Mouse (Mus musculus) thymus, postnatal 10 days (tissue): Measurements from ENCODE around the gene Wdr60.
"Not testable (repeated sequence)": the region's sequence is repeated elsewhere in the genome, so short reads cannot be mapped to it uniquely, and the experiment has no call there.

Experiments used
- DNase-seq, 2 experiments: peaks; one replicate each; pipeline ENCODE4 v3.0.0; 2021; ENCODE audit warnings: low spot score in 2 of 2

Wdr60 gene

DNA sequence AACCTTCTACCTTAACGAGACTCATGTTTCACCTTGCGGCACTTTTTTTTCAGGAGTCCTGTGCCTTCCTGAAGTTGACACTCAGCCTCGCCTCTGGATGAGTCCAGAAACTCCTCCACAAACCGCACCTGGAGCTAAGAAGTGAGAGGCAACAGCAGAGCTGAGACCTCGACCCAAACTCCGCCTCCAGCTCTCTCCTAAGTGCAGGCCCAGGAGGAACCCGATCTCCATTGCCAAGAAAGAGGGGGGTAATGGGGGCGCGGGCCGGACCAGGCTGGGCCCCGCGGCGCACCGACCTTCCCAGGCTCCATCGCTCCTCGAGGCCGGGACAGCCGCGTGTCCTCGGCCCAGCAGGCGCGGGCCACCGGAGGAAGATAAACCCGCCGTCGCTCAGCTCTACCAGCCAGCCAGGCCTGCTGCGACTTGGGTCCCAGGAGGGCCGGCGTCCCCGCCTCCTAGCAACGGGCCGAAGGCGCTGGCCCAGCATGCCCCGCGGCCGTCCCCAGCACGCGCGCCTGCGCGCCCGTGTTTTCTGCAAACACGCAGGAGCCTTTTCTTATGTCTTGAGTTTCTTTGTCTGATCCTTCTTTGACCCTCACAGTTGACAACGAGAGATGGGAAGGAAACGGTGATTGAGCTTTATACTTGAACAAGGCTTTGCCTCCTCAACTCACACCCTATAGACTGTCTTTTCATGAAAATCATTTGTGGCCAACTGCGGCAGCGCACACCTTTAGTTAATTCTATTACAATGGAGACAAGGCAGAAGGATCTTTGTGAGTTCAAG, at the start of gene Wdr60:
Gene Wdr60, minus strand, starts transcription at position 468 of the 787 bp plus-strand sequence.
- DNase-seq = peak; percentile 79 to 86

- DNase-seq = no peak
Observed at GRCm38 (mm10) chr12:116308612-116309011, 45.8 kb upstream of the Wdr60 start.

DNA sequence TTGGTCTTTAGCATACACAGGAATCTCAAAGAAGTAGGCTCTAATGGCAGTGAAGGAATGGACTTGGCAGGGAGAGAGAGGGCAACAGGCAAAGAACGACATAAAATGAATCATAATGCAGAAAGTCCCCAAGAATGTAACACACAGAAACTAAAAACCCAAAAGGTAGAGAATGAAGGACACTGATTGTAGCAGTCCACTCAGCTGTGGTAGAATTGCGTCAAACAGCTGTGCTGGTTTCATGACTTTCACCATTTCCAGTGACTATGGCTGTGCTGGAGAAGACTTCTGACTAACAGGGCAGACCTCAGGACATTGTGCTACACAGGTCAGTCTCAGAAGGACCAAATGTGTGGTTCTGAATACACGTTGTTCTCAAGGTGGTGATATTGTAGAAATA, 45.0 kb upstream of the Wdr60 start:
- no peak for DNase-seq

DNA sequence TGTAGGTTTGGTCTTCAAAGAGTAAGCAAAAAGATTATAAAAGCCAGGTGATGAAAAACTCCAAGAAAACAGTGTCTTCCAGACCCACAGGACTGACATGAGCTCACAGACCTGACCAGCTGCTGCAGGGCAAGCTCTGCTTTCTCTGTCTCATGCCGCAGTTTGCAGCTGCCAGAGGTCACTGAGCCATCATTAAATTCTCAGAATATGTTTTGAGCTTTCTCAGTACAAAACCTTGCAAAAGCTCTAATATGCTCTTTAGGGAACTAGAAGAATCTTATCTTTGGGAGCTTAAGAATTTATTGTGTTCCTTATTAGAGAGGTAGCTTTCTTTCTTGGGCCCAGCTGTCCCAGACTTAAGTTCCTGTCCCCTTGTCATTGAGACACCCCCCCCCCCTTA, 43.2 kb upstream of the Wdr60 start:
- no peak for DNase-seq

GRCm38 (mm10) chr12:116302181-116302580, 39.4 kb upstream of the Wdr60 start:
- no peak for DNase-seq

GRCm38 (mm10) chr12:116299906-116300305, 37.1 kb upstream of the Wdr60 start:
- no peak for DNase-seq

- DNase-seq = no peak
Observed at GRCm38 (mm10) chr12:116293599-116294292, 30.9 kb upstream of the Wdr60 start.

DNA sequence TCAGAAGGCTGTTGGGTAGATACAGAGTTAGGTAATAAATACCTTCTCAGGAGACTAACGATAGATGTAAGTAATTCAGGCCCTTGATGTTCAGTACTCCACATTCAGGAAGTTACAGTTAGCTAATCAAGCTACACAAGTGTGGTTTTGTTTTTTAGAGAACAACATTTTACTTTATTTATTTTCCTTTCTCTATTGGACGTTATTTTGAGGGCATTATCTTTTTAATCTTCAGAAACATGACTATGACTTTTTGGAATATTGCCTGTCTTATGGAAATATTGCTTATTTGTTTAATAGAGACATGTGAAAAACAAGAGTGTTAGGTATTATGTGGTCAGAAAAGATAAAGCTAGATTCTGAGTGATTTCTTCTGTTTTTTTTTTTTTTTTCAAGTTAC, 30.4 kb upstream of the Wdr60 start:
- DNase-seq = no peak

GRCm38 (mm10) chr12:116283511-116283910, 20.7 kb upstream of the Wdr60 start:
- DNase-seq = no peak

GRCm38 (mm10) chr12:116282856-116283255, 20.0 kb upstream of the Wdr60 start:
- no peak for DNase-seq

GRCm38 (mm10) chr12:116281427-116282281, 18.8 kb upstream of the Wdr60 start:
- peak; percentile 39 to 49 for DNase-seq

DNA sequence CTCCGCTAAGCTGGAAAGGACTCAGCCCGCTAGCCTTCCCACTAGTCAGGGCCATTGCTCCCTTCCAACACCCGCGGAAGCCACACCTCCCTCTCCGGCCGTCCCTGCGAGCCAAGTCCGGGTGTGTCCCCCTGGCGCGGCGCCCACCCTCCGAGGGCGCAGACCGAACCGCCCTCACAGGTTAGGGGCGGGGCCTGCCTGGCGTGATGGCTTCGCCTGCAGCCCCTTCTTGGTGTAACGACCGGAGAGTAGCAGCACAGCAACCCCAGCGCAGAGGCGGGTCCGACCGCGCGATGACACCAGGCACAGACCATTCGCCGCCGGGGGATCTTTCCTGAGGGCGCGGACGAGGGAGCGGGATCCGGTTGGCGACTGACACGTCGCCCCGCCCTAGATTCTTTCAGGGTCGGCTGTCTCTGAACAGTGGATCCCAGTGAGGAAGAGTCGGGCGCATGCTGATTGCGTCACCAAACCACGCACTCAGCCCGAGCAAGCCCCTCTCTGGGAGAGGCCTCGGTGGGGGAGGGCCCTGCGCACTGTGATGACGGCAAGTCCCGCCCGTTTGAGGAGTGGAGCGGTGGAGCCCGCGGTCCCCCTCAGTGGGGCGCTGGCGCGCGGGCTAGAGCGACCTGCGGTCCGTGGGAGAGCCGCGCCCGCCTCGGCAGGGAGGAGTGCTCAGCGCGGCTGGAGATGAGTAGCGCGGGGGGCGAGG, 18.0 kb upstream of the Wdr60 start, which contains the start of gene Esyt2:
Gene Esyt2, plus strand, starts transcription at position 544 of the 712 bp plus-strand sequence.
- DNase-seq = peak; percentile 99 to 100

GRCm38 (mm10) chr12:116280149-116280652, 17.4 kb upstream of the Wdr60 start:
- DNase-seq = no peak

DNA sequence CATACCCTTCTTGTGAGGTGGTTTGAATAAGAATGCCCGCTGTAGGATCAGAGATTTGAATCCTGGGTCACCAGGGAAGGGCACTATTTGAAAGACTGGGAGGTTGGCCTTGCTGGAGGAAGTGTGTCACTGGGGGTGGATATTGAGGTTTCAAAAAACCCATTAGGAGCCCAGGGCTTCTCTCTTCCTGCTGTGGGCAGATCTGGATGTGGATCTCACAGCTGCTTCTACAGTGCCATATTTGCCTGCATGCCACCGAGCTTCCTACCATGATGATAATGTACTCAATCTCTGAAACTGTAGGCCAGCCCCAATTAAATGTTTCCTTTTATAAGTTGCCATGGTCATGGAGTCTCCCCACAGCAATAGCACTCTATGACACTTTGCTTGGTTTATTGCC, 16.4 kb upstream of the Wdr60 start:
- no peak for DNase-seq

- DNase-seq = no peak
Observed at GRCm38 (mm10) chr12:116278541-116278940, 15.7 kb upstream of the Wdr60 start.

DNA sequence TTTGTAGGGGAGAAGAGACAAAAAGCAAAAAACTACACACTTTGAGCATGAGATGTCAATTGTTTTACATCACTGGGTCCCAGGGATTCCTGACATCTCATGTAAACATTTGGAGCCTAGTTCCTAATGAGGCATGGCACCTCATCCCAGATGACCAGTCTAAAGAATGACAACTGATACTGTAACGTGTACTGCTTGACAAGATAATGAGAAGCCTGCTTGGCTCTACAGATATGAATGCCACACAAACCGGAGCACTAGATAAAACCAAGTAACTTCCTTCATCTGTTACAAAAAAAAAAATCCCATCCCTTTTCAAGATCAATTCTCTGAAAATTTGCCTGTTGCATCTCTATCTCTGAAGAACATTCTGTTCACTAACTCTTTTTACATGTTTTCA, 14.1 kb upstream of the Wdr60 start:
- DNase-seq = no peak

DNA sequence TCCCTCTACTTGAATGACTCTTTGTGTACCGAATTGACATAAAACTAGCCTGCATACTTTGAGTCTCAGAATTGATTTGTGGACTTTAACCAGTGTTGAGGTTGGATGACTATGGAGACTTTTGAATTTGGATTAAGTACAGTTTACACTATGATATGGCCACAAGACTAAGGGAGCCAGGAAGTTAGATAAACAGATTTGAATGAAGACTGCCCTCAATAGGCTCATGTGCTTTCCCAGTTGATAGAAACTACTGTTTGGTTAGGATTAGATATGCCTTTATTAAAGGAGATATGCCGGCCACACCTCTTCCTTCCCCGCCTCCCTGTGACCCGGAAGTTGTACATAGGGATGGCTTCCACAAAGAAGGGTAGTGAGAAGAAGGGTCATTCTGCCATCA, 12.8 kb upstream of the Wdr60 start:
- DNase-seq = no peak

GRCm38 (mm10) chr12:116275086-116275485, 12.3 kb upstream of the Wdr60 start, which contains the start of gene Gm11027:
TSS of gene Gm11027 (plus strand) at chr12:116275386.
- not testable (repeated sequence) for DNase-seq

DNA sequence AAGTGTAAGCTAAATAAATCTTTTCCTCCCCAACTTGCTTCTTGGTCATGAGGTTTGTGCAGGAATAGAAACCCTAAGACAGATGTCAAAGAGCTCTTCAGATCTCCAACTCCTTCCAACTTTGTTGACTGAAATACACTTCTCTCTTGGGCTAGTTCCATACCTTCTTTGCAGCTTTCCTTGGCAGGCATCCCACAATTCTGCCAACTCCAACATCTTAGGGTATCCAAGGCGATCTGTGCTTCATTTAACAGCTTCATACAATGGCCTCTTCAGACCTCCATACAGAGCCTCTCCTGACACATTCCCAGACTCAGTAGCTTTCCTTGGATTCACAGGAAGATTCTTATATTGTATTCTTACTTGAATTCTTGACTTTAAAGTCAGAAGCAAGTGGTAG, 10.9 kb upstream of the Wdr60 start:
- no peak for DNase-seq

GRCm38 (mm10) chr12:116271071-116271470, 8.2 kb upstream of the Wdr60 start:
- no peak for DNase-seq

DNA sequence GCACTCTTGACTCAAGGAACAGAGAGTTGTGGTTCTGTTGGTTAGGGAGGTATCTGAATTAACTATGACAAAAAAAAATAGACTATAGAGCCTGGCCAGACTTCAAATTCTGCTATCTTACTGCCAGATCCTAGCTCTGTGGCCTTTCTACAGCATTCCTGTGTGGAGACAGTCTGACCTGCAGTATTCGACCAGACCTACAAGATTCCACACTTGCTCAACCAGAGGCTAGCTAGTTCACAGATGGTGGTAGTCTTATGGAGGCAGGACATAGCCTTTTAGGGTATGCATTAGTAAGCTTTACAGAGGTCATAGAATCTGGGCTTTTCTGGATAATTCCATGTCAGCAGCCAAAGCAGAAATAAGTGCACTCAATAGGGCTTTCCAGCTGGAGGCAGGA, 7.7 kb upstream of the Wdr60 start:
- DNase-seq = no peak
